Mouse (Mus musculus): ENCODE measurements around the gene Zbtb20. TPM values are rescaled to one million over a fixed set of nuclear protein-coding genes. Genes with fewer than 3 reads are reported as not detected.
A peak's percentile ranks its signal among the peaks of the same experiment; 100 is the strongest.

Gene Zbtb20
- total and polyA plus RNA-seq, 2 experiments from 2014 or later: 25.2 to 38.0 TPM

GRCm38 (mm10) chr16:43503010-43503635 lies 627.4 kb downstream of the Zbtb20 start:
- ATAC-seq (ENCODE audit: low FRiP score): peak; percentile 81
- WGBS: 2% methylated on average over 13 of the region's 13 CpGs
- H3K9ac ChIP-seq (replicated peaks; ENCODE audit: low read length, poor library complexity, severe bottlenecking): peak overlapping the region; percentile 82
- H3K27me3 ChIP-seq (ENCODE audit: insufficient read depth, low read length): no peaks in the 10 kb centered on the region
- H3K4me2 ChIP-seq (ENCODE audit: low read depth, low read length, poor library complexity, severe bottlenecking): peak overlapping the region; percentile 52
- no peaks in the 10 kb centered on the region for H3K36me3 ChIP-seq (ENCODE audit: insufficient read depth, low read length)
- H3K4me1 ChIP-seq (ENCODE audit: insufficient read depth, low read length): no peaks in the 10 kb centered on the region
- H3K27ac ChIP-seq (ENCODE audit: low read depth, low read length): peak overlapping the region; percentile 83
- TF ChIP-seq CTCF (IDR thresholded peaks at IDR 0.05): no peak
- DNase-seq (ENCODE audit: low spot score): peak; percentile 89
- H3K4me3 ChIP-seq (ENCODE audit: low read depth, low read length): peak overlapping the region; percentile 55
- no peaks in the 10 kb centered on the region for H3K9me3 ChIP-seq (ENCODE audit: low read length)

- DNase-seq (ENCODE audit: low spot score) (peak; percentile 50), ATAC-seq (ENCODE audit: low FRiP score) (peak; percentile 47)
- H3K4me3 ChIP-seq (ENCODE audit: low read depth, low read length): peak overlapping the region; percentile 55
- H3K27me3 ChIP-seq (ENCODE audit: insufficient read depth, low read length): no peaks in the 10 kb centered on the region
- H3K9me3 ChIP-seq (ENCODE audit: low read length): no peaks in the 10 kb centered on the region
- peak overlapping the region; percentile 83 for H3K27ac ChIP-seq (ENCODE audit: low read depth, low read length)
- H3K36me3 ChIP-seq (ENCODE audit: insufficient read depth, low read length): no peaks in the 10 kb centered on the region
- H3K4me1 ChIP-seq (ENCODE audit: insufficient read depth, low read length): no peaks in the 10 kb centered on the region
- peak overlapping the region; percentile 52 for H3K4me2 ChIP-seq (ENCODE audit: low read depth, low read length, poor library complexity, severe bottlenecking)
- WGBS: 2% methylated on average over 5 of the region's 5 CpGs
- peak overlapping the region; percentile 82 for H3K9ac ChIP-seq (replicated peaks; ENCODE audit: low read length, poor library complexity, severe bottlenecking)
- TF ChIP-seq CTCF (IDR thresholded peaks at IDR 0.05): no peak
These were observed 627.9 kb downstream of the Zbtb20 start for GRCm38 (mm10) chr16:43503636-43504010.

GRCm38 (mm10) chr16:43504151-43504550 lies 628.5 kb downstream of the Zbtb20 start:
- TF ChIP-seq CTCF (IDR thresholded peaks at IDR 0.05): no peak
- 2% methylated on average over 3 of the region's 3 CpGs for WGBS
- H3K27ac ChIP-seq (ENCODE audit: low read depth, low read length): peak overlapping the region; percentile 83
- no peaks in the 10 kb centered on the region for H3K36me3 ChIP-seq (ENCODE audit: insufficient read depth, low read length)
- no peak for ATAC-seq (ENCODE audit: low FRiP score)
- H3K9ac ChIP-seq (replicated peaks; ENCODE audit: low read length, poor library complexity, severe bottlenecking): peak overlapping the region; percentile 82
- peak overlapping the region; percentile 52 for H3K4me2 ChIP-seq (ENCODE audit: low read depth, low read length, poor library complexity, severe bottlenecking)
- no peaks in the 10 kb centered on the region for H3K4me1 ChIP-seq (ENCODE audit: insufficient read depth, low read length)
- peak overlapping the region; percentile 55 for H3K4me3 ChIP-seq (ENCODE audit: low read depth, low read length)
- DNase-seq (ENCODE audit: low spot score): peak; percentile 90
- no peaks in the 10 kb centered on the region for H3K27me3 ChIP-seq (ENCODE audit: insufficient read depth, low read length)
- H3K9me3 ChIP-seq (ENCODE audit: low read length): no peaks in the 10 kb centered on the region

- TF ChIP-seq CTCF (IDR thresholded peaks at IDR 0.05): no peak
- Histone ChIP-seq H3K27ac (ENCODE audit: low read depth, low read length) (peak overlapping the region; percentile 83), H3K4me3 (ENCODE audit: low read depth, low read length) (peak overlapping the region; percentile 55), H3K9me3 (ENCODE audit: low read length) (no peaks in the 10 kb centered on the region), H3K4me2 (ENCODE audit: low read depth, low read length, poor library complexity, severe bottlenecking) (peak overlapping the region; percentile 52), H3K4me1 (ENCODE audit: insufficient read depth, low read length) (no peaks in the 10 kb centered on the region), H3K9ac (replicated peaks; ENCODE audit: low read length, poor library complexity, severe bottlenecking) (peak overlapping the region; percentile 82; the same call in 1 of the 2 replicates), H3K36me3 (ENCODE audit: insufficient read depth, low read length) (no peaks in the 10 kb centered on the region), H3K27me3 (ENCODE audit: insufficient read depth, low read length) (no peaks in the 10 kb centered on the region)
- ATAC-seq (ENCODE audit: low FRiP score): no peak
- WGBS: 13% methylated on average over 1 of the region's 1 CpGs
- DNase-seq (ENCODE audit: low spot score): no peak
These were observed 628.9 kb downstream of the Zbtb20 start for GRCm38 (mm10) chr16:43504556-43504955.

- Histone ChIP-seq H3K36me3 (ENCODE audit: insufficient read depth, low read length) (no peaks in the 10 kb centered on the region), H3K4me2 (ENCODE audit: low read depth, low read length, poor library complexity, severe bottlenecking) (peak overlapping the region; percentile 52), H3K4me1 (ENCODE audit: insufficient read depth, low read length) (no peaks in the 10 kb centered on the region), H3K9ac (replicated peaks; ENCODE audit: low read length, poor library complexity, severe bottlenecking) (peak overlapping the region; percentile 42; the same call in 1 of the 2 replicates), H3K27me3 (ENCODE audit: insufficient read depth, low read length) (no peaks in the 10 kb centered on the region), H3K4me3 (ENCODE audit: low read depth, low read length) (peak overlapping the region; percentile 55), H3K27ac (ENCODE audit: low read depth, low read length) (peak overlapping the region; percentile 71), H3K9me3 (ENCODE audit: low read length) (no peaks in the 10 kb centered on the region)
- TF ChIP-seq CTCF (IDR thresholded peaks at IDR 0.05): no peak
- DNase-seq (ENCODE audit: low spot score) (no peak), ATAC-seq (ENCODE audit: low FRiP score) (no peak)
- WGBS: 15% methylated on average over 9 of the region's 9 CpGs
These were observed 629.8 kb downstream of the Zbtb20 start for GRCm38 (mm10) chr16:43505314-43505950.

GRCm38 (mm10) chr16:43506189-43506751 lies 630.6 kb downstream of the Zbtb20 start:
- H3K36me3 ChIP-seq (ENCODE audit: insufficient read depth, low read length): no peaks in the 10 kb centered on the region
- peak overlapping the region; percentile 71 for H3K27ac ChIP-seq (ENCODE audit: low read depth, low read length)
- 6% methylated on average over 9 of the region's 9 CpGs for WGBS
- no peaks in the 10 kb centered on the region for H3K4me1 ChIP-seq (ENCODE audit: insufficient read depth, low read length)
- H3K4me2 ChIP-seq (ENCODE audit: low read depth, low read length, poor library complexity, severe bottlenecking): peak overlapping the region; percentile 52
- no peaks in the 10 kb centered on the region for H3K9me3 ChIP-seq (ENCODE audit: low read length)
- no peak; the same call in 1 of the 2 replicates for ATAC-seq (ENCODE audit: low FRiP score)
- TF ChIP-seq CTCF (IDR thresholded peaks at IDR 0.05): no peak
- H3K27me3 ChIP-seq (ENCODE audit: insufficient read depth, low read length): no peaks in the 10 kb centered on the region
- peak overlapping the region; percentile 55 for H3K4me3 ChIP-seq (ENCODE audit: low read depth, low read length)
- peak overlapping the region; percentile 42 for H3K9ac ChIP-seq (replicated peaks; ENCODE audit: low read length, poor library complexity, severe bottlenecking)
- no peak for DNase-seq (ENCODE audit: low spot score)
